Mouse (Mus musculus) erythroid progenitor cell, adult 5-6 weeks (primary cell): ENCODE results near the gene Ank3. TPM values are rescaled to one million over a fixed set of nuclear protein-coding genes. Genes with fewer than 3 reads are reported as not detected.

Experiments
- ATAC-seq: replicated peaks from 2 replicates; pipeline ENCODE4 v1.8.0; 2016; ENCODE audit warnings: moderate number of reproducible peaks, mild to moderate bottlenecking, moderate TSS enrichment, inconsistent platforms; ENCODE audit not compliant: poor library complexity, low FRiP score, severe bottlenecking
- total RNA-seq, 2 experiments: library from RNA; stranded (forward) in 1 of 2; stranded (reverse) in 1 of 2; fragments of 150-400 nt in 1 of 2; fragments of 186-747, 209-891 nt in 1 of 2; gene quantifications; 2 replicates each; pipeline versions ENCODE4 v1.2.3 to v1.2.4; 2015 to 2017; ENCODE audit warnings: low replicate concordance in 2 of 2

Ank3 gene
- total RNA-seq, 2 experiments from 2014 or later, result not detected

DNA sequence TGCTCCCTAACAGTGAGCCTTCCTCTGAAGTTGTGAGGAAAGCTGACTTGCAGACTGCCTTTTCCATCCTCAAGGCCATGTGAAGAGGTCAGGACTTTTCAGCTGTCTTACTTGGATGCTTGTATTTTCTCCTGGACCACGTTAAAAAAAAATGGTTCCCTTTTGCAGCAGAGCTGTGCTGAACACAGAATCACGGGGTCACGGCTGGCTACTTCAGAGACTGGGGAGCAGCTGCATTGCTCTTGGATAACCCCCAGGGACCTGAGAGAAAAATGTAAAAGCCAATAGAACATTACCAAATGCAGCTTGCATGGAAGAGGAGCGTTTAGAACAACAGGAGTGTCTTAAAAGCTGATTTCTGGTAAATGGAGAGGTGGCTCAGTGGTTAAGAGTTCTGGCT is 68.0 kb downstream of the Ank3 start:
- no peak for ATAC-seq

DNA sequence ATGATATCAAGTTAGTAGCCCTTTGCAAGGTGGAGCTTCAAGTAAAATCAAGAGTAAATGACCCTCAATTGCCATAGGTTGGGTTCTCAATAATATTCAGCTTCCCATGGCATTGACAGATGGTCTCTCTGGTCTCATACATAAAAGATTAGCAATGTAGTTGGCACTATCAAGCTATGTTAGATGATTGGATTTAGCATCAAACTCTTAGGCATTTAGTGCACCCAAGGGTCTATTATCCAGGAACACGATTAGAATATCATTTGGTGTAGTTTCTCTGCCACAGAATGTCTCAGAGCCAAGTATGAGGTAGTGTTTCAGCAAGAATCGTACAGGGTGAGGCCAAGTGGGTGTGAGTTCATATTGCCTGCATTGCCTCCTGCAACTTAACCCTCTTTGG is 68.6 kb downstream of the Ank3 start:
- ATAC-seq, result no peak

DNA sequence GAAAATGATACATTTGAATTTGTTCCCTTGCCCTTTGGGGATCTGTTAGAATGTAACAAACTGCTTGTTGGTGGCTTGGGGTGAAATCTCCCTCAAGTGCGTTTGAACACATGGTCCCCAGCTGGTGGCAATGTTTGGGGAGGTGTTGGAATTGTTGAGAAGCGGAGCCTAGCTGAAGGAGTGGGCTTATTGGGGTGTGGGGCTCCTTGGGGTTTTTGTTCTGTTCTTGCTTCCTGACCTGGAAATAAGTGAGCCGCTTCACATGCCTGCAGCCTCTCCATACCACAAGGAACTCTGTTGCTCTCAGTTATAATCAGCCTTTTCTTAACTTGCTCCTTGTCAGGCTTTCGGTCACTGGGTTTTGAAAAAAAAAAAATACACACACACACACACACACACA is 73.3 kb downstream of the Ank3 start:
- no peak for ATAC-seq

- no peak for ATAC-seq
These were observed 78.3 kb downstream of the Ank3 start for GRCm38 (mm10) chr10:69476871-69477270.

DNA sequence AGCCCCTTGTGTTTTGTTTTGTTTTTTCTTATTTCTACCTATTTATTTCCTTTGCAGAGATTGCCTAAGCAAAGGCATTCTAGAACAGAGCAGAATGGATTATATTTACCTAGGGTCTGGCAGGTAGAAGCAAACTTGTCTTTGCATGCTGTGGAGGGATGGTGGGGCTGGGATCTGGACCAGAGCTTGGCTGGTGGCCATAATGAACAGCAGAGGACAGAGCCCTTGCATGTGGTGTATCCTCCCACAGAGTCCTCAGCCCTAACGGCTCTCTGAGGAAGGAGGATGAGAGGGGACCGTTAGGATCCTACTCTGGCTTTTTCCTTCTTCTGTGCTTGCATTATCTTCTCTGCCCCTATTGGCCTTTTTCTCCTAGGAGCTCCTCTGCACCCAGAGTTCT is 79.1 kb downstream of the Ank3 start:
- no peak for ATAC-seq

DNA sequence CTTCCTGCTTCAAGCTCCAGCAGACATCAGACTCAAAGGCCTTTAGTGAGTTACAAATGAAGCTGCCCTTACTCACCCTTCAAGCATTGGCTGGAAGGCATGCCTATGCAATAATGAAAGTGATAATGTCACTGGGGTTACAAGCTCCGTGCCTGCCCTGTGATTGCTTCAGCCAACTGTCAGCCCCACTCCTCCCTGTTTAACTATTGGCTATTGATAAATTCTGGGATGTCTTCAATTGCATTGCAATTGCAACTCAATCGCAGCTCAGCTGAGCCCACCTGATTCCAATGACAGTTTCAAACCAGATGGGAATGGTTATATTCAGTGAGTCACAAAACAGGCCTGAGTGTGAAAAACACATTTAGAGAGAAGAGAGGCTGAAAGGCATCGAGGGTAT is 80.3 kb downstream of the Ank3 start:
- ATAC-seq, result no peak

- no peak for ATAC-seq
These were observed 86.7 kb downstream of the Ank3 start for GRCm38 (mm10) chr10:69485191-69485786.

DNA sequence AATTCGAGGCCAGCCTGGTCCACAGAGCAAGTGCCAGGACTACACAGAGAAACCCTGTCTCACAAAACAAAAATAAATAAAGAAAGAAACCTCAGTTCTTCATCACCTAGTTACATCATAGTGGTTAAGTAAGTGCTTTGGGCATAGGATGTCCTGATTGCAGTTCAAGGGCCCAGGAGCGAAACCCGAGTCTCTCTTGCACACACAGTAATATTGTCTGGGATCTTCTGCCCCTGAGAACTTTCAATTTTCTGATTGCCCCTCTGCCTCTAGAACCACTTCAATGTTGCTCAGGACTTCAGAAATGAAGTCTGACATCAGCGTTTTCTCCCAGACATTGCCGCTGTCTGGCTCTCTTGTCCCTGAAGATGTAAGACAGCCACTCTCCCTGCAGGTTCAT is 91.6 kb downstream of the Ank3 start:
- ATAC-seq, result no peak

GRCm38 (mm10) chr10:69491975-69492374 is 93.4 kb downstream of the Ank3 start:
- ATAC-seq, result no peak

DNA sequence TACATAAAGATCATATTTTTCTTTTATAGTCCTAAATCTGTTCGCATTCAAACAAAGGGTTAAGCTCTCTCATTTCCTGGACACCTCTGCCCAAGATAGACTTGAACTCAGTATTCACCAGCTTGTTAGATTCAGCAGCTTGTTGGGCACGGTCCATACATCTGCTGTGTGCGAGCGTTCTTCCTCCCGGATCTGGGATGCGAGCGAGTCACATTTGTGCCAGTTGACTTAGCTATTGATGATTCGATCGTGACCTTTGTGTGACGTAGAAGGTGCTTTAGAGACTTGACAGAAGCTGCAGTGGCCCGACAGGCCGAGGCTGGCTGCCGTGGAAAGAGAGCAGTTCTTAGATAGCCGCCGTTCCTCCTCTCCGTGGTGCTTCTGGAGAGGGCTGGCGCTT is 98.8 kb downstream of the Ank3 start:
- ATAC-seq, result no peak

GRCm38 (mm10) chr10:69500171-69500860 is 101.7 kb downstream of the Ank3 start:
- ATAC-seq, result no peak

GRCm38 (mm10) chr10:69503791-69504190 is 105.2 kb downstream of the Ank3 start:
- no peak for ATAC-seq

DNA sequence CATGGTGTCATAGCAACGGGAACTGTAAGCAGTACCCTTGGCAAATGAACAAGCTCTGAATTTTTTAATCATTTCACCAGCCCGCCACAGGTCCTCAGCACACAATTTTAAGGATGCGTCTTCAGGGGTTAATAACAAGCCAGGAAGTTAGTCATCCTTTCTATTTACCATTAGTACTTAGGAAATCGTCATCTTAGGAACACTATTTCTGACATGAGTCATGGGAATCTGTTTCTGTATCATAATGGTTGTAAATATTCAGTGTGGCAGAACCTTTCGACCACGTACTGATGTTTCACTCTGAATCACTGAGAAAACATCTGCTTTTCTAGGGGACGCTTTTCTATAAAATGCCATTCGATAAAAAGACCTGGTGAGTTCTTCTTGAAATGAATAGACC is 109.1 kb downstream of the Ank3 start:
- no peak for ATAC-seq

DNA sequence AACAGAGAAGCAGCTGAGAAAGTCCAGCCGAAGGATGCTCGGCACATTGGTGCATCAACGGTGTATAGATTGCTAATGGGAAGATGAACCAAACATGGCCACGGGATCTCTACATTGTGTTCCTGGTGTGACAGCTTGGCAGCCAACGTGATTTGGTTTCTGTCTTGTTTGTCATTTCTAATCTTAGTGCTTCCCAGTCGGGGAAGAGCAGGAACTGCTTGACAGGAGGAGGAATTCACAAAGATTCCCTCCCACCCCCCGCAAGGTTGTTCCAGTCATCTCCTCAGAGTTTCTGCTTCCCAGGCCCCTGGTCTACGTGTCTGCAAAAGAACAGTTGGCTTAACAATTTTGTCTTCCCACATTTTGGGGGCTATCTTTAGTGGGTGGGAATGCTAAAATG is 111.8 kb downstream of the Ank3 start:
- ATAC-seq, result no peak

DNA sequence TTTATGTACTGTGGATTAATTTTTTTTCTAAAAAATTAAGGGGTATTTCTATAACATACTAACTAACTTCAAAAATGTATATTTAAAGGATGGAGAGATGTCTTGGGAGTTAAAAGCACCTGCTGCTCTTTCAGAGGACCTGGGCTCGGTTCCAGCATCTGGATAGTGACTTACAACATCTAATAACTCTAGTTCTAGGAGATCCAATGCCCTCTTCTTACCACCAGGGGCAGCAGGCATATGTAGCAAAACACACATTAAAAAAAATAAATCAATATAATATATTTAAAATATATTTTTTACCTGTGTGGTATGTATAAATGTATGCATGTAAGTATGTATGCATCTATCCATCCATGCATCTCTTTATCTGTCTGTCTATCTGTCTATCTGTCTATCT is 112.7 kb downstream of the Ank3 start:
- ATAC-seq, result no peak

DNA sequence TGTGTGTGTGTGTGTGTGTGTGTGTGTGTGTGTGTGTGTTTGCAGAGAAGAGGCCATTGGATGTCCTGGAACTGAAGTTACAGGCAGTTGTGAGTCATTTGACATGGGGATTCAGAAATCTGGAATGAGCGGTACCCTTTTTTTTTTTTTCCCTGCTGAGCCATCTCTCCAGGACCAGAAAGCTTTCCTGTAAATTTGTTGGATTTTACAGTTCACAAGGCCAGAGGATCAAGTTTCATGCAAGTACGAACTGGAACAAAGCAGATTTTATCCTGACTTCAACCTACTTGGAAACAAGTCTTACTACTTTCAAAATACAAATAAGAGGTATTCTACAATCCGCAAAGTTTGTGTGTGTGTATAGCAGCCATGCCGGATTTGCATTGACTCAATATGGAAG is 123.4 kb downstream of the Ank3 start:
- no peak for ATAC-seq

DNA sequence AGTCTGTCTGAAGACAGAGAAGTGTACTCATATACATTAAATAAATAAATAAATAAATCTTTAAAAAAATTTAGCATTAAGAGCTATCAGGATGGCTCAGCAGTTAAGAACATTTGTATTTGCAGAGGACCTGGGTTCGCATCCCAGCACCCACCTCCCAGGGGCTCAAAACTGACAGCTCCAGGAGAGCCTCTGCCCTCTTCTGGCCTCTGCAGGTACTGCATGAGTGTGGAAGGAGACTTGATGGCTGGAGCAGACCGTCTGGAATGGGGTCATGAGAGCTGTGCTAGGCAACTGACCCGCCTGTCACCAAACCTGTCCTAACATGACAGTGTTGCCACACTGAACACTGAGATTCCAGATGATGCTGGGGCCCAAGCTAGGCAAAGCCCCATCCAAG is 124.6 kb downstream of the Ank3 start:
- ATAC-seq, result no peak

DNA sequence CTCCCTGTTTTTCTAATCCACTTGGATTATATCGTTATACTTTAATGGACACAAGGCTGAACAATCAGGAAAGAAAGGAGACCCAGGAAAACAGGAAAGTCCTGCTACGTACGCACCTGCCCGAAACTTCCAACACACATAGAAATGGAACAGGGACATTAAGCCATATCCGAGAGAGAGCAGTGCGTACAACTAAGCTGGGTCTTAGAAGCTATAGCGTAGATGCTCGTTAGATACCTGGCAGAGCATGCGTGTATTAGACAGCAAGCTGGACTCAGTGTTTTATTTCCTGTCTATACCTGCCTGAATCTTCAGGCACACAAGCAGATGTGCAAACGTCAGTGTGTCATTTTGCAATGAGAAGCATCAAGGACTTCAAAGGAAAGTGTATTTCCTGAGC is 128.7 kb downstream of the Ank3 start:
- no peak for ATAC-seq

DNA sequence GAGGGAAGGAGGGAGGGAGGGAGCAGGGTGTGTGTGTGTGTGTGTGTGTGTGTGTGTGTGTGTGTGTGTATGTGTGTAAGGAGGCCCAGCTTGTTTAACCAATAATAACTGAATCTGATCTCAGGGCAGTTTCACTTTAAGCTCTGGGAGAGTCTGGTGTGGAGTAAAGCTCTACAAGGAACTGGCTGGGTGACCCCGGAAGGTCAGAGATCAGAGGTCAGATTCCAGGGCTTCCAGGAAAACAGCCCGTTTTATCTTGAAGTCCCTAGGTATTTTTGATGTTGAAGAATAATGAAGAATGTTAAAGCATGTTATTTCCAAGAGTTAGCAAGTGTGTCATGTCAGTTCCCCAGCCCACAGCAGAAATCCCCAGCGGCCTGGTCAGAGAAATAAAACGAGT is 130.2 kb downstream of the Ank3 start:
- ATAC-seq, result no peak

GRCm38 (mm10) chr10:69530326-69530725 is 131.8 kb downstream of the Ank3 start:
- ATAC-seq, result no peak

DNA sequence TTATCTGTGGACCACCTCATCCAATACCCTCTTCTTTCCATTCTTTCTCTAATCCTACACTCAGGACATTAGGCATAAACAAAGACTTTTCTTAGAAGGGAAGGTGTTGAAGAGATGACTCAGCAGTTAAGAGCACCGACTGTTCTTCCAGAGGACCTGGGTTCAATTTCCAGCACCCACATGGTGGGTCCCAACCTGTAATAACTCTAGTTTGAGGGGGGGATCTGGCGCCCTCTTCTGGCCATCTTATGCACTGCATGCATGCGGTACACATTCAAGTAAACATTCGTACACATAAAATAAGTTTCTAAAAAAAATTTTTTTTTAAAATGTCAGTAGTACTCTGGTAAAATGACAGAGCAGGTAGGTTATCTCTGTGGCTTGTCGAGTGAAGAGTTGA is 133.0 kb downstream of the Ank3 start:
- no peak for ATAC-seq

- ATAC-seq, result no peak
These were observed 133.7 kb downstream of the Ank3 start for GRCm38 (mm10) chr10:69532169-69532730.
